Mouse (Mus musculus): ENCODE measurements around the gene Slc1a1. TPM values are rescaled to one million over a fixed set of nuclear protein-coding genes. Genes with fewer than 3 reads are reported as not detected.

Gene Slc1a1
- polyA plus RNA-seq, 1 experiment from 2014 or later = 0.34 TPM

DNA sequence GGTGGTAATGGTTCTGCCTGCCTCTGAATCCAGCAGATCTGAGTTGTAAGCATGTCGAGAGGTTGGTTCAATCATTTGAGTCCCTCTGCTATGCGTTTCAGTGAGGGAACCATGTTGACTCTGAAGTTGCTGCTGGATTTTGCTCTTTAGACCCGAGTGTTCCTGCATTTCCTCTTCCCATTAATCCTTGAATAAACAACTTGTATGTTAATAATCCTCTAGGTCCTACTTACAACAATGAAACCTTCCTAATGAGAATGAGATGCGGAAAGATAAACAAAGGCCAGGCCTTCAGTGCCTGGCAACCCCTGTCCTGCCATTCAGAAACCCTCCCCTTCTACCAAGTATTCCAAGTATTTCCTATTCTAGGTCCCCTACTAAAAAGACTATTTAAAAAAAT is 81.6 kb downstream of the Slc1a1 start:
- Histone ChIP-seq H3K9ac (replicated peaks) (no peak overlapping the region), H3K4me2 (no peak overlapping the region), H3K27ac (no peak overlapping the region), H3K9me3 (no peaks in the 10 kb centered on the region), H3K4me1 (replicated peaks) (no peaks in the 10 kb centered on the region; the same call in 1 of the 2 replicates), H3K4me3 (replicated peaks) (no peak overlapping the region), H3K27me3 (no peaks in the 10 kb centered on the region), H3K36me3 (no peaks in the 10 kb centered on the region)
- 64% methylated on average over 4 of the region's 4 CpGs for WGBS
- no peak for ATAC-seq (ENCODE audit: insufficient number of reproducible peaks, insufficient read depth, low FRiP score, low TSS enrichment, low read depth)

DNA sequence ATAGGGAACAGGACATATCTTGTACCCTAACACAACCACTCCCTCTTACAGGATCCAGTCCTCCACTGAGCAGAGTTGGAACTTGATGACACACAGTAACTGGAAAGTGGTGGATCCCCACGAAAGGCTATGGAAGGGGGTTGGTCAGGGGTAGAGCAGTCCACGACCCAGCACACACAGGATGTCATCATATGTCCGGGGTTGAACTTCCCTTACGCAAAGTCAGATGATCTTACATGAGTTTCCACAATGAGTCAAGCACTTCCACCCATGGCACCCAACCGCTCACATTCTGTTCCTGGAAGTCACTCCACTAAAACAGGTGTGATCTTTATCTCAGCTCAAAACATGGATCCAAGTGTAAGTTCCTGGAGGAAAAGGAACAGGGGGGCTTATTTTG is 83.0 kb downstream of the Slc1a1 start:
- no peak for ATAC-seq (ENCODE audit: insufficient number of reproducible peaks, insufficient read depth, low FRiP score, low TSS enrichment, low read depth)
- Histone ChIP-seq H3K36me3 (no peaks in the 10 kb centered on the region), H3K27me3 (no peaks in the 10 kb centered on the region), H3K4me3 (replicated peaks) (no peak overlapping the region), H3K4me1 (replicated peaks) (no peaks in the 10 kb centered on the region; the same call in 1 of the 2 replicates), H3K27ac (no peak overlapping the region), H3K4me2 (no peak overlapping the region), H3K9me3 (no peaks in the 10 kb centered on the region), H3K9ac (replicated peaks) (no peak overlapping the region)
- WGBS = 90% methylated on average over 5 of the region's 5 CpGs

- H3K27me3 ChIP-seq = no peaks in the 10 kb centered on the region
- no peaks in the 10 kb centered on the region for H3K9me3 ChIP-seq
- no peak overlapping the region for H3K4me2 ChIP-seq
- no peaks in the 10 kb centered on the region for H3K4me1 ChIP-seq (replicated peaks)
- no peak for ATAC-seq (ENCODE audit: insufficient number of reproducible peaks, insufficient read depth, low FRiP score, low TSS enrichment, low read depth)
- H3K4me3 ChIP-seq (replicated peaks) = no peak overlapping the region
- 90% methylated on average over 5 of the region's 5 CpGs for WGBS
- H3K27ac ChIP-seq = no peak overlapping the region
- no peaks in the 10 kb centered on the region for H3K36me3 ChIP-seq
- no peak overlapping the region for H3K9ac ChIP-seq (replicated peaks)
Observed at GRCm38 (mm10) chr19:28926366-28926765, 91.5 kb downstream of the Slc1a1 start.

DNA sequence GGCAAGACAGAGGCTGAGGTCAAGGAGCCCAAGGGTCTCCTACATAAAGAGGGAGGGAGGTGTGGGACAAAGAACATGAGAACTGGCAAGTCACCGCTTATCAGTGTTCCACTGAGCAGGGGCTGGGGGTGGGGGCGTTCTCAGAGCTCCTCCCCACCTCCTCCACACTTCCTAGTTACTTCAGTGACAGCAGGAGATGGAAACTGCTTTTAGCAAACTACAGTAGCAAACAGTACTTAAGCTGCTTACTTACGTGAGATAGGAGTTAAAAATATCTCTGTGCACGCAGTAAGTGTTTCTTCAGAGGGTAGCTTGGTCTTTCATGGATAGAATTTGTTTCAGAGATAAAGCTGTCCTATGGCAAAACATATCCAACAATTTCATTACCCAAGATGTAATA is 92.5 kb downstream of the Slc1a1 start:
- H3K4me1 ChIP-seq (replicated peaks) = no peaks in the 10 kb centered on the region
- no peak overlapping the region for H3K9ac ChIP-seq (replicated peaks)
- no peak for ATAC-seq (ENCODE audit: insufficient number of reproducible peaks, insufficient read depth, low FRiP score, low TSS enrichment, low read depth)
- H3K4me3 ChIP-seq (replicated peaks) = no peak overlapping the region
- H3K4me2 ChIP-seq = no peak overlapping the region
- peaks cover 7% of the 10 kb centered on the region; the same call in 1 of the 2 replicates for H3K9me3 ChIP-seq
- H3K36me3 ChIP-seq = no peaks in the 10 kb centered on the region
- WGBS = 77% methylated on average over 4 of the region's 4 CpGs
- no peak overlapping the region for H3K27ac ChIP-seq
- no peaks in the 10 kb centered on the region for H3K27me3 ChIP-seq

GRCm38 (mm10) chr19:28929034-28929433 is 94.2 kb downstream of the Slc1a1 start:
- no peaks in the 10 kb centered on the region for H3K36me3 ChIP-seq
- no peaks in the 10 kb centered on the region for H3K27me3 ChIP-seq
- ATAC-seq (ENCODE audit: insufficient number of reproducible peaks, insufficient read depth, low FRiP score, low TSS enrichment, low read depth) = no peak
- H3K9ac ChIP-seq (replicated peaks) = no peak overlapping the region
- H3K9me3 ChIP-seq = peaks cover 7% of the 10 kb centered on the region; the same call in 1 of the 2 replicates
- H3K4me1 ChIP-seq (replicated peaks) = no peaks in the 10 kb centered on the region
- no peak overlapping the region for H3K4me3 ChIP-seq (replicated peaks)
- H3K4me2 ChIP-seq = no peak overlapping the region
- H3K27ac ChIP-seq = no peak overlapping the region

DNA sequence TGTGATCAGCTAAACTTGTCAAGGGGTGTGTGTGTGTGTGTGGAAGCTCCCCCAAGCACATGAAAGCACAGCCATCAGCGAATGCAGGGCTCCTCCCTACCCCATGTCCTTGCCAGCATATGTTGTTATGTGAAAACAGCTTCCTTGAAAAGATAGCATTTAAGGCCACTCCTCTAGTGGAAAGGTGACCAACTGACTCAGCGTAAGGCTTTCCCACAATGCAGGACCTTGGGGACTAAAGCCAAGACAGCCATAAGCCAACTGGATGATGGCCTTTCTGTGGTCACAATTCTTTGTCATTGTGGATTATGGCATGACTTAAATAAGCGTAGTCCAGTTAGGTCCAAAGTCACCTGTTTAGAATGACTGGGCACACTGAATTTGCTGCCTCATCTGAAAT is 100.0 kb downstream of the Slc1a1 start:
- Histone ChIP-seq H3K4me2 (no peak overlapping the region), H3K36me3 (no peaks in the 10 kb centered on the region), H3K9ac (replicated peaks) (no peak overlapping the region), H3K4me1 (replicated peaks) (peaks cover 2% of the 10 kb centered on the region; the same call in 1 of the 2 replicates), H3K27me3 (no peaks in the 10 kb centered on the region), H3K27ac (no peak overlapping the region), H3K9me3 (peaks cover 7% of the 10 kb centered on the region; the same call in 1 of the 2 replicates), H3K4me3 (replicated peaks) (no peak overlapping the region)
- ATAC-seq (ENCODE audit: insufficient number of reproducible peaks, insufficient read depth, low FRiP score, low TSS enrichment, low read depth) = no peak
- 89% methylated on average over 3 of the region's 3 CpGs for WGBS

DNA sequence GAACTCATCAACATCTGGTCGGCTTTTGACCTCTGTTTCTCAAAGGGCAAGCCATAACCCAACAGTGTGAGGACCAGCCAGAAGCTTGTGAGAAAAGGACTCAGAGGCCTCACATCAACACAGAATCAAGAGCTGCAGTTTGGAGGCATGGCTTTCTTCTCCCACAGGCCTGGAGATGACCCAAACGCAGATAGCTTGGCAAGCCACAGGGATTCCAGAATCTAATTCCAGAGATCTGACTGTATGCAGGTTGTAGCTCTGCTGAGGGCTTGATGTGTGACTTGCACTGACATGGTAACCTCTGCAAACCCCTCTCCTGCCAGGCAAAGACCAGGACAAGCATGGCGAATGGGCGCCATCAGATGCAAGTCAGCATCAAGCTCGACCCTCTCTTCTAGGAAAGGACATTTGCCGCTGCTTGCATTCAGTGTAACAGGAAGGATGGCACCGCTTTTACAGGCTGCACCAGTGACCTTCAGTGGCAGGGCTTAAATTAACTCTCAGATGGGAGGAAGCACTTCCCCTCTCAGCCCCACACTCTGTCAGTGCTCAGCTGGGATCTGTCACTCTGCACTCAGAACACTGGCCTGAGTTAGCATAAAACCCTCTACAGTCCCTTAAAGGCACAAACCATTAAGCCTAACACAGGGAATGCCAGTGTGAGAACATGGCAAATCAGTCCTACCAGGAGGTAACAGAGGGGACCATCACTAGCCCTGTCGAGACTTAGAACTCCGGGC is 105.5 kb downstream of the Slc1a1 start:
- H3K4me3 ChIP-seq (replicated peaks) = no peak overlapping the region
- no peak overlapping the region for H3K9ac ChIP-seq (replicated peaks)
- peaks cover 10% of the 10 kb centered on the region; the same call in 1 of the 2 replicates for H3K4me1 ChIP-seq (replicated peaks)
- no peaks in the 10 kb centered on the region for H3K9me3 ChIP-seq
- H3K36me3 ChIP-seq = no peaks in the 10 kb centered on the region
- H3K27me3 ChIP-seq = no peaks in the 10 kb centered on the region
- no peak for ATAC-seq (ENCODE audit: insufficient number of reproducible peaks, insufficient read depth, low FRiP score, low TSS enrichment, low read depth)
- WGBS = 57% methylated on average over 9 of the region's 9 CpGs
- H3K27ac ChIP-seq = no peak overlapping the region
- no peak overlapping the region for H3K4me2 ChIP-seq

GRCm38 (mm10) chr19:28941271-28941670 is 106.4 kb downstream of the Slc1a1 start:
- no peaks in the 10 kb centered on the region for H3K9me3 ChIP-seq
- no peak overlapping the region for H3K9ac ChIP-seq (replicated peaks)
- no peaks in the 10 kb centered on the region for H3K27me3 ChIP-seq
- no peak for ATAC-seq (ENCODE audit: insufficient number of reproducible peaks, insufficient read depth, low FRiP score, low TSS enrichment, low read depth)
- H3K4me3 ChIP-seq (replicated peaks) = no peak overlapping the region
- H3K4me2 ChIP-seq = no peak overlapping the region
- peaks cover 10% of the 10 kb centered on the region; the same call in 1 of the 2 replicates for H3K4me1 ChIP-seq (replicated peaks)
- 57% methylated on average over 4 of the region's 4 CpGs for WGBS
- H3K36me3 ChIP-seq = no peaks in the 10 kb centered on the region
- no peak overlapping the region for H3K27ac ChIP-seq

DNA sequence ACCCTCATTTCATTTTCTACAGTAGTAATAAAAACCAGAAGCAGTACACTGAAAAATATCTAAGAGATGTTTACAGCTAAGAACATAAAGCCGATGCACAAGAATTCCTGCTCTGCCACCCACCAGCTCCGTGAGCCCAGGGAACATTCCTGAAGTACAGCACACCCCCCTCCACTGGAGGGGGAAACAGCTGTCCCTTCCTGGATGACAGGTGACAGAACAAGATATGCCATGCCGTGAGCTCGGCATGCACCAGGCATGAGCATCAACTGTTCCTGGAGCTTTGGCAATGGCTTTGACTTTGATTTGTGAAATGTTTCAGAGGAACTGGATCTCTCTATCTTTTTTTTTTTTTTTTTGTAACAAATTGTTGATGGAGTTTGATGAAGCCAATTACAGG is 111.9 kb downstream of the Slc1a1 start:
- ATAC-seq (ENCODE audit: insufficient number of reproducible peaks, insufficient read depth, low FRiP score, low TSS enrichment, low read depth) = no peak
- 0 out of 2 replicates have a peak, but pooled peaks cover 3% of the 10 kb centered on the region for H3K9me3 ChIP-seq
- no peak overlapping the region for H3K27ac ChIP-seq
- H3K27me3 ChIP-seq = no peaks in the 10 kb centered on the region
- no peak overlapping the region for H3K9ac ChIP-seq (replicated peaks)
- no peak overlapping the region for H3K4me2 ChIP-seq
- 46% methylated on average over 4 of the region's 4 CpGs for WGBS
- no peaks in the 10 kb centered on the region for H3K4me1 ChIP-seq (replicated peaks)
- no peaks in the 10 kb centered on the region for H3K36me3 ChIP-seq
- H3K4me3 ChIP-seq (replicated peaks) = no peak overlapping the region

GRCm38 (mm10) chr19:28947311-28947710 is 112.5 kb downstream of the Slc1a1 start:
- Histone ChIP-seq H3K9ac (replicated peaks) (no peak overlapping the region), H3K27me3 (no peaks in the 10 kb centered on the region), H3K4me2 (no peak overlapping the region), H3K4me3 (replicated peaks) (no peak overlapping the region), H3K27ac (no peak overlapping the region), H3K36me3 (no peaks in the 10 kb centered on the region), H3K9me3 (0 out of 2 replicates have a peak, but pooled peaks cover 3% of the 10 kb centered on the region), H3K4me1 (replicated peaks) (no peaks in the 10 kb centered on the region)
- 66% methylated on average over 2 of the region's 2 CpGs for WGBS
- no peak for ATAC-seq (ENCODE audit: insufficient number of reproducible peaks, insufficient read depth, low FRiP score, low TSS enrichment, low read depth)

DNA sequence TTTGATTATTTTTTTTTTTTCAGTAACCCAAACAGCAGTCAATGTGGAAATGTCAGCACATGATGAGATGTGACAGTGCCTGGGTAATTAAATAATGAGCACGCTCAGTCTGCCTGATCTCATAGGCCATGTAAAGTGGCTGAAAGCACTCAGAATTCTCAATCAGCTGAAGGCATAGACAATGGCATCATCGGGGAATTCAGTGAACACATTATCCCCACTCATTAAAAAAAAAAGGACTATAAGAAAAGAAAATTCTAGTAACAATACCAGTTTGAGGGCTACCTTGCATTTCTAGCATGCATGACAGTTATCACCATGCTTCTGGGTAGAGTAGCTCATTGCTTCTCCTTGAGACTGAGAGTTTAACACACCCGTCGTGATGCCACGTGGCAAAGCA is 116.4 kb downstream of the Slc1a1 start:
- 0 out of 2 replicates have a peak, but pooled peaks cover 3% of the 10 kb centered on the region for H3K9me3 ChIP-seq

DNA sequence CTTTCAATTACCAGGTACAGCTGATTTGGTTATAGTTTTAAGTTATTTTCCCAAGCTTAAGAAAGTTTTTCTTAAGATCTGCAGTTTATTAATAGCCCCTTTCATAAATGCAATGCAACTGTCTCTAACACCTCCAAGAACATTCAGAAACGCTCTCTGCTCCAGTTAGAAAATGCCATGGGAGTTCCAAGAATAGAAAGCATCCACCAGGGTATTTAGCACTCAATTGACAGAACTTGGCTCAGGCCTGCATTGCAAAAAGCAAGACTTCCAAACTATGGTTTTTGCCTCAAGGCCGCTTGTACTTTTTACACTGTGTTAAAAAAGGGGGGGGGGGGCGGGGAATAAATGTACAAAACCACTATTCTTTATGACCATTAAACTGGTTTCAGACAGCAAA is 128.3 kb downstream of the Slc1a1 start:
- Histone ChIP-seq H3K9me3 (no peaks in the 10 kb centered on the region), H3K9ac (replicated peaks) (no peak overlapping the region), H3K4me1 (replicated peaks) (peaks cover 7% of the 10 kb centered on the region), H3K4me3 (replicated peaks) (peak overlapping the region; percentile 84), H3K36me3 (no peaks in the 10 kb centered on the region), H3K27ac (no peak overlapping the region), H3K27me3 (peaks cover 4% of the 10 kb centered on the region), H3K4me2 (peak overlapping the region; percentile 88)
- 46% methylated on average over 3 of the region's 3 CpGs for WGBS
- ATAC-seq (ENCODE audit: insufficient number of reproducible peaks, insufficient read depth, low FRiP score, low TSS enrichment, low read depth) = no peak

More for the DNA sequence above, 116.4 kb downstream of the Slc1a1 start:
- Histone ChIP-seq H3K27me3 (no peaks in the 10 kb centered on the region), H3K36me3 (no peaks in the 10 kb centered on the region), H3K4me3 (replicated peaks) (no peak overlapping the region), H3K9ac (replicated peaks) (no peak overlapping the region), H3K27ac (no peak overlapping the region), H3K4me1 (replicated peaks) (no peaks in the 10 kb centered on the region), H3K4me2 (no peak overlapping the region)
- WGBS = 83% methylated on average over 5 of the region's 5 CpGs
- no peak for ATAC-seq (ENCODE audit: insufficient number of reproducible peaks, insufficient read depth, low FRiP score, low TSS enrichment, low read depth)

Measured in limb, embryonic 12.5 days (tissue).